ENCODE assay signal across 28 mouse cellular contexts in the genomic region with DNA sequence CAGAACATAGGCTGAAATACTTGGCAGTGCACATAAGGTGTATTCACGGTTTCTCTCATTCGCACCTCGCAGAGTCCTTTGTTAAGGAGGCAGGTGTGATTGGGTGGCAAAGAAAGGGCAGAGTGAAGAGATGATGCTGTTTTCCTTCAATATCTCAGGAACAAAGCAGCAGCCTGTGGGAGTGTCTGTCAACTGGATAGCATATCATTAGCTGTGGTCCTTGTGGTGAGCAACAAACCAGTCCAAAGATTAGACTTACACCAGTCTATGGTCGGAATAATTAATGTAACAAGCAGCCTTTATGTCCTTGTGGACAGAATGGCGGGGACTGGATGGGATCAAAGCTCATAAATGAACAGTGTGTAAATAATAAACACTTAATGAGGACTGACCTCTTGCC. TPM values are rescaled to one million over a fixed set of nuclear protein-coding genes. Genes with fewer than 3 reads are reported as not detected.
DNase-seq lines count a peak whose midpoint lies in the region; ATAC-seq and TF ChIP-seq lines count a peak whose summit lies in the region.
"Had no signal": no experiment of that assay in that cellular context is flagged by ENCODE, and none has a peak within 500 bp of the region (broad histone marks: within the 10 kb centered on the region; RNA-seq: fewer than 3 reads in every experiment).

No protein-coding gene starts in this region.

- no peaks in the 10 kb centered on the region for H3K36me3 ChIP-seq in liver, embryonic 12.5 days
- no peaks in the 10 kb centered on the region for H3K36me3 ChIP-seq in liver, postnatal 0 days (replicated peaks; ENCODE audit: insufficient read depth, low read length)
- H3K36me3 ChIP-seq in liver, embryonic 14.5 days (replicated peaks; ENCODE audit: control insufficient read depth, insufficient read depth, low read depth): no peaks in the 10 kb centered on the region
- H3K36me3 ChIP-seq in kidney, embryonic 14.5 days (ENCODE audit: control insufficient read depth, insufficient read depth, low read length): no peaks in the 10 kb centered on the region
- H3K36me3 ChIP-seq: embryonic facial prominence, embryonic 12.5 days; embryonic facial prominence, embryonic 15.5 days; G1E; heart, embryonic 12.5 days; heart, embryonic 15.5 days had no signal

- WGBS in liver, embryonic 12.5 days (ENCODE audit: insufficient replicate concordance): 64% methylated on average over 5 of the region's 5 CpGs
- 70% methylated on average over 5 of the region's 5 CpGs for WGBS in liver, postnatal 0 days (ENCODE audit: insufficient replicate concordance)
- 44% methylated on average over 5 of the region's 5 CpGs for WGBS in liver, embryonic 14.5 days (ENCODE audit: insufficient replicate concordance)
- 89% methylated on average over 5 of the region's 5 CpGs for WGBS in kidney, embryonic 14.5 days

- no peaks in the 10 kb centered on the region for H3K9me3 ChIP-seq in liver, embryonic 12.5 days (replicated peaks)
- no peaks in the 10 kb centered on the region for H3K9me3 ChIP-seq in liver, postnatal 0 days (ENCODE audit: low read length)
- no peaks in the 10 kb centered on the region for H3K9me3 ChIP-seq in liver, embryonic 14.5 days (ENCODE audit: control insufficient read depth, low read length)
- H3K9me3 ChIP-seq in kidney, embryonic 14.5 days (ENCODE audit: control insufficient read depth, low read length): no peaks in the 10 kb centered on the region
- H3K9me3 ChIP-seq: embryonic facial prominence, embryonic 12.5 days; embryonic facial prominence, embryonic 15.5 days; G1E; heart, embryonic 12.5 days; heart, embryonic 15.5 days had no signal

- H3K9ac ChIP-seq in liver, embryonic 12.5 days: no peak overlapping the region
- no peak overlapping the region for H3K9ac ChIP-seq in liver, postnatal 0 days (replicated peaks)
- H3K9ac ChIP-seq in liver, embryonic 14.5 days (replicated peaks): no peak overlapping the region
- no peak overlapping the region for H3K9ac ChIP-seq in kidney, embryonic 14.5 days (ENCODE audit: low read depth, low read length)
- H3K9ac ChIP-seq: embryonic facial prominence, embryonic 12.5 days; embryonic facial prominence, embryonic 15.5 days; forebrain, postnatal 0 days; heart, embryonic 12.5 days; heart, embryonic 15.5 days; hindbrain, embryonic 14.5 days had no signal

- no peak for TF ChIP-seq EP300 in liver, postnatal 0 days (IDR thresholded peaks at IDR 0.05; ENCODE audit: low read depth)
- peak; percentile 41 for TF ChIP-seq EP300 in liver, embryonic 14.5 days (IDR thresholded peaks at IDR 0.05; ENCODE audit: low read depth)

- no peak overlapping the region for H3K4me3 ChIP-seq in liver, embryonic 12.5 days
- H3K4me3 ChIP-seq in liver, postnatal 0 days (ENCODE audit: low read depth, low read length): no peak overlapping the region
- no peak overlapping the region for H3K4me3 ChIP-seq in liver, embryonic 14.5 days (ENCODE audit: insufficient read depth in 1 of 2, low read depth in 2 of 2, low read length in 2 of 2)
- H3K4me3 ChIP-seq in kidney, embryonic 14.5 days (ENCODE audit: low read length): no peak overlapping the region
- H3K4me3 ChIP-seq: embryonic facial prominence, embryonic 12.5 days; embryonic facial prominence, embryonic 15.5 days; gastrocnemius, adult 2 months; heart, embryonic 12.5 days; heart, embryonic 15.5 days had no signal

- no peak for TF ChIP-seq CTCF in liver, postnatal 0 days (IDR thresholded peaks at IDR 0.05; ENCODE audit: low read depth)
- no peak for TF ChIP-seq CTCF in liver, embryonic 14.5 days (IDR thresholded peaks at IDR 0.05; ENCODE audit: low read depth)

- H3K27me3 ChIP-seq in liver, embryonic 12.5 days (replicated peaks): no peaks in the 10 kb centered on the region
- no peaks in the 10 kb centered on the region for H3K27me3 ChIP-seq in liver, postnatal 0 days (ENCODE audit: insufficient read depth, low read length)
- H3K27me3 ChIP-seq in liver, embryonic 14.5 days (ENCODE audit: control insufficient read depth, insufficient read depth, low read length): no peaks in the 10 kb centered on the region
- H3K27me3 ChIP-seq in kidney, embryonic 14.5 days (ENCODE audit: control insufficient read depth, insufficient read depth, low read length): no peaks in the 10 kb centered on the region
- H3K27me3 ChIP-seq: CH12.LX; embryonic facial prominence, embryonic 12.5 days; embryonic facial prominence, embryonic 15.5 days; heart, embryonic 12.5 days; heart, embryonic 15.5 days had no signal

- H3K4me1 ChIP-seq in liver, embryonic 12.5 days: peaks cover 50% of the 10 kb centered on the region
- peaks cover 5% of the 10 kb centered on the region; the same call in 1 of the 2 replicates for H3K4me1 ChIP-seq in liver, postnatal 0 days (ENCODE audit: insufficient read depth)
- H3K4me1 ChIP-seq in liver, embryonic 14.5 days (replicated peaks; ENCODE audit: control insufficient read depth in 2 of 2, insufficient read depth in 2 of 2, low read length in 1 of 2): peaks cover 28 to 34% of the 10 kb centered on the region in 2 experiments
- no peaks in the 10 kb centered on the region for H3K4me1 ChIP-seq in kidney, embryonic 14.5 days (ENCODE audit: control insufficient read depth, insufficient read depth, low read length)
- H3K4me1 ChIP-seq: embryonic facial prominence, embryonic 12.5 days; embryonic facial prominence, embryonic 15.5 days; heart, embryonic 12.5 days; heart, embryonic 15.5 days had no signal

- ATAC-seq in liver, embryonic 12.5 days: no peak; the same call in 1 of the 2 replicates
- ATAC-seq in liver, postnatal 0 days: no peak
- peak; percentile 43; the same call in 1 of the 2 replicates for ATAC-seq in liver, embryonic 14.5 days (ENCODE audit: insufficient read depth)
- peak; percentile 47 for ATAC-seq in megakaryocyte progenitor cell, adult 5-6 weeks (replicated peaks; ENCODE audit: poor library complexity)
- ATAC-seq in kidney, embryonic 14.5 days (ENCODE audit: low FRiP score, low TSS enrichment): no peak
- ATAC-seq: forebrain, embryonic 14.5 days; forebrain, postnatal 0 days; hindbrain, postnatal 0 days had no signal

- peak overlapping the region; percentile 58 for H3K27ac ChIP-seq in liver, embryonic 12.5 days
- H3K27ac ChIP-seq in liver, postnatal 0 days (ENCODE audit: low read depth): no peak overlapping the region
- no peak overlapping the region for H3K27ac ChIP-seq in liver, embryonic 14.5 days
- H3K27ac ChIP-seq in kidney, embryonic 14.5 days (ENCODE audit: low read depth, low read length): no peak overlapping the region
- H3K27ac ChIP-seq: embryonic facial prominence, embryonic 12.5 days; embryonic facial prominence, embryonic 15.5 days; gastrocnemius, adult 2 months; heart, embryonic 15.5 days; hindbrain, embryonic 14.5 days; hindbrain, postnatal 0 days had no signal

- intact Hi-C loops in heart, postnatal 25 days (cut with DNase I): no loop called here

- no peak overlapping the region for H3K4me2 ChIP-seq in liver, embryonic 12.5 days
- H3K4me2 ChIP-seq in liver, postnatal 0 days (ENCODE audit: low read depth, low read length): no peak overlapping the region
- H3K4me2 ChIP-seq in liver, embryonic 14.5 days (ENCODE audit: low read depth): no peak overlapping the region
- H3K4me2 ChIP-seq in kidney, embryonic 14.5 days (replicated peaks; ENCODE audit: low read depth, low read length): no peak overlapping the region
- H3K4me2 ChIP-seq: embryonic facial prominence, embryonic 12.5 days; embryonic facial prominence, embryonic 15.5 days; heart, embryonic 12.5 days; heart, embryonic 15.5 days; hindbrain, embryonic 14.5 days had no signal

- no peak for DNase-seq in liver, postnatal 0 days
- no peak for DNase-seq in liver, embryonic 14.5 days (ENCODE audit: low read depth in 3 of 3, low spot score in 3 of 3)
- no peak for DNase-seq in heart, postnatal 25 days (ENCODE audit: low spot score)
- DNase-seq in thymus, postnatal 25 days: no peak
- DNase-seq: adrenal gland, adult 8-10 months; adrenal gland, postnatal 25 days; B cell, adult 2 months; cerebellum, adult 11-12 months; cerebellum, adult 8-10 months; cerebellum, postnatal 14 days; forebrain, postnatal 0 days; gastrocnemius, adult 2 months; gastrocnemius, postnatal 14 days; heart, adult 18-20 months; heart, postnatal 10 days; heart, postnatal 4 days had no signal

RNA-seq across cellular contexts. Expression of gene Hbs1l, which starts 50.2 kb away (rescaled TPM):
- polyA plus RNA-seq in liver, embryonic 12.5 days (2016; fragmentation: Nextera tagmentation; extraction: Ambion mirVana): 89.2 and 89.3 TPM in 2 replicates
- 45.4 and 50.9 TPM in 2 replicates for polyA plus RNA-seq in liver, postnatal 0 days (2015; fragmentation: Nextera tagmentation; extraction: Ambion mirVana)
- 13.5 and 18.0 TPM in 2 replicates for polyA plus RNA-seq in liver, embryonic 14.5 days (2012; rRNA removed)
- polyA plus RNA-seq in liver, embryonic 14.5 days (2014; fragmentation: Nextera tagmentation; extraction: Ambion mirVana): 56.1 and 61.8 TPM in 2 replicates
- total RNA-seq in megakaryocyte progenitor cell, adult 5-6 weeks (2015): 65.1 and 72.5 TPM in 2 replicates
- 88.3 and 93.5 TPM in 2 replicates for total RNA-seq in megakaryocyte progenitor cell, adult 5-6 weeks (2017)
- total RNA-seq in heart, postnatal 25 days (2021): 10 to 100 TPM; 70.1 to 74.9 TPM
- polyA plus RNA-seq in kidney, embryonic 14.5 days (2014; fragmentation: Nextera tagmentation; extraction: Ambion mirVana): 66.8 and 109 TPM in 2 replicates

Comparison
In these comparisons a context has a peak if more than half of its experiments do, and no peak if none do; other contexts are left out.
1. ATAC-seq: peak in liver, embryonic 14.5 days (single experiment) and megakaryocyte progenitor cell, adult 5-6 weeks (single experiment); none in liver, embryonic 12.5 days (single experiment), liver, postnatal 0 days (single experiment) and kidney, embryonic 14.5 days (single experiment).